Mouse (Mus musculus): ENCODE data around the gene Srpk2.

- TF ChIP-seq GATA1 (IDR thresholded peaks at IDR 0.05; ENCODE audit: low read length) (no peak), TAL1 (IDR thresholded peaks at IDR 0.05; ENCODE audit: low read length) (no peak)
Measured at GRCm38 (mm10) chr5:23655030-23655429, 29.4 kb downstream of the Srpk2 start.
